Mouse (Mus musculus) embryo, embryonic 10 days (tissue): ENCODE measurements at regions not wholly inside any gene's neighbourhood (a gene's known extent, or its start where the extent isn't known, plus 50 kb on each side); places are given as distances from the start of the nearest gene placed in this dataset.
A peak's percentile ranks its signal among the peaks of the same experiment; 100 is the strongest.

Experiments used
- DNase-seq: peaks from one replicate; pipeline ENCODE4 v3.0.0-alpha.2; 2015; ENCODE audit warnings: low spot score

- peak; percentile 85 for DNase-seq
Observed at GRCm38 (mm10) chr8:26443041-26443440, 323.7 kb downstream of the Gm45692 start.

DNA sequence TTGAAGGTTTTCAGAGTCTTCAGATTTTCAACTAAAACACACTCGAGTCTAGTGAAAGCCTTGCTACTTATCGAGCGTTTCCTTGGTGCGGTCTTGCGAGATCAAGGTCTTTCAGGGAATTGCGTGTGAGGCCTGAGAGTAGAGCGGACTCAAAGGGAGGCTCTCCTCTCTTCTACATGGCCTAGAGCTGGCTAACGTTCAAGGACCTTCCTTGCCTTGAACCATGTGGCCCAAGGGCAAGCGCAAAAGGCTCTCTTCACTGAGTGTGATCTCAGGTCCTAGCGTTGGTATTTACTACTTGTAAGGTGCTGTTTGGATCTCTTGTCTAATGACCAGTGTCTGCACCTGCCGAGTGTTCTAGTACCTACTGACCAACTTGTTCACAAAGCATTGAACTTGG, 324.4 kb downstream of the Gm45692 start:
- no peak for DNase-seq

- no peak for DNase-seq
Observed at GRCm38 (mm10) chr8:26445991-26446390, 326.7 kb downstream of the Gm45692 start.

DNA sequence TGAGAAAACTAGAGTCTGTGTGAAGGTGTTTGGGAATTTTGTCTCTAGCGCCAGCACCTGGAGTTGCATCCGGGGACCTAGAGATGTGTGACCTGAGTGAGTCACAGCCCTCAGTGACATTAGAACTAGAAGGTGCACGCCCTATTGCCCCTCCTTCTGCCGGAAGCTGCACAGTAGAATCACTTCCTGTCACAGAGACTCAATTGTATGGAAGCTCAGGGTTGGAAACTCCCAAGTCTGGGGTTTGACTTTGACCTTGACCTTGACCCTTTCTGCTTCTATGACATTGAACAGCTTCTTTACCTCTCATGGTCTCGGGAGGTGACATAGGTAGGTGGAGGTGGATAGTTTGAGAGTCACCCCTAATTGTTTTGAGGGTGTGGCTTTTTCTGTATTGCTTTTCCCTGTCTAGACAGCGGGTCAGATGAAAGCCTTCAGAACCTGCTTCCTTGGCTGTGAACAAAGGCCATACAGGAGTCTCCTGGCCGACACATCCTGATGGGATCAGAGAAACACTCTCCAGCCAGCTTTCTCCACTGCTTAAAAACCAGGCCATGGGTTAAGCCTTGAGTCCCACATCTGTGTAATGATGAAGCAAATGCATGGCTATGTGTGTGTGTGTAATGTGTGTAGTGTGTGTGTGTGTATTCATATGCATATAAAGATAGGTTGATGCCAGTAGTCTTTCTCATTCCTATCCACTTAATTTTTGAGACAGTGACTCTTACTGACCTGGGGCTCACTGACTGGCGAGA, 328.7 kb downstream of the Gm45692 start:
- no peak for DNase-seq

- no peak for DNase-seq
Observed at GRCm38 (mm10) chr8:26449291-26449690, 330.0 kb downstream of the Gm45692 start.

DNA sequence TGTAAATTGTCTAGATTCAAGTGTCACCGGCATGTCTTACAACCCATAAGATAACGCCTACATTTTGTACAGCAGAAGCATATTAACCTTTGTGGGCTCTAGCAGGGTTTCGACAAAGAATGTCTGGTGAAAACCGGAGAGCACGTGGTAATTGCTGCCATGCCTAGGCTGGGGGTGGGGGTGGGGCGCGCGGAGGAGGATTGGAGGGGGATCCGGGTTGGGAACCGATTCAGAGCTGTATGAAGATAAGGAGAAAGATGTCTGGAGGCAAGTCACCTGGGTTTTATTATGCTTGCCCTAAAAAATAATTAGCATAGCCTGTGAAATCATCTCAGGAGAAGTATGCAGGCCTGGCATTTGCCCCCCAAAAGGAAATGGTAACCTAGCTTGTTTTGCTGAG, 331.2 kb downstream of the Gm45692 start:
- DNase-seq = no peak

GRCm38 (mm10) chr8:26452976-26453573, 333.7 kb downstream of the Gm45692 start:
- DNase-seq = no peak

- DNase-seq = no peak
Observed at GRCm38 (mm10) chr8:26465346-26465745, 346.0 kb downstream of the Gm45692 start.

DNA sequence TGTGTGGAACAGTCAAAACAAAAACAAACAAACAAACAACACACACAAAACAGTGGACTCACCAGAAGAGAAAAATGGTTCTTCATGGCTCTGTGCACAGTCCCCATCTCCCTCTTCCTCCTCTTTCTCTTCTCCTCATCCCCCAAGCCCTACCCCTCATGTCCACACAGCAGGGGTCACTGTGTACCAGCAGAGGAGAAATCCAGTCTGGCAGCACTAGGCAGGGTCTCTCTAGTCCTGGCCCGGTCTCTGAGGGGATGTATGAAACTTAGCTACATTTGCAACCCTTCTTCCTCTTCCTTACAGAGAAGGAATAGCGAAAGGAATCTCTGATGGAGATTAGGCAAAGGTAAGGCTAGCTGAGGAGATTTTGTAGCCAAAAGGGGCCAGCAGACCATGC, 349.1 kb downstream of the Gm45692 start:
- no peak for DNase-seq

GRCm38 (mm10) chr8:26469705-26470104, 350.4 kb downstream of the Gm45692 start:
- peak; percentile 33 for DNase-seq

DNA sequence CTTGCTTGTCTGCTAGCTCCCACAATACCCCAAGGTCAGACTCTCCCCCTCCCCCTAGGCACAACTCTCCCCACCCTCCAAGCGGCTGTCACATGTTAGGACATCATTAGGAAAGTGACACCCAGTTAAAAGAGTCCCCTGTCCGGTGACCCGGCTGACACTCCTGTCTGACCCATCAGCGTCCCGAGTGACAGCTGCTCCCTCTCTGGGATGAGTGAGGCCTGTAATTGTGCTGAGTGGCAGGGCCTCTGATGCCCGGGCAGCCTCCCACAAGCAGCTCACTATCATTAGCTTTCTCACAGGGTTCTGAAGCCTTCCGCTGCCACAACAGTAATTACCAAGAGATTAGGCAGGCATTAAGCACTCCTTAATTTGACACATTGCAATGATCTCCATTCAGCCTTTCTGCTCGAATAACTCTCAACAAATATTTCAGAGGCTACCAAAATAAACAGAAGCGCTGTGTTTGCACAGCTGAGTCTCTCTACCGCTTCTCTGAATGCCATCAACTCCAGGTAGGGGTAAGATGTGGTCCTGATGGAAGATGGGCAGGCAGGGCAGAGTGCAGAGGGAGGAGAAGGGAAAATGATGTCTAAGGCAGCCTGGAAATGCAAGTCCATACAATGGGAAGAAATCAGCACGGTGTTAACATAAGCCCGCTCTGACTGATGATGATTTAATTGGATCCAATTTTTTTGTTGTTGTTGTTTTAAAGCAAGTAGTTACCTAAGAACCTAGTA, 352.6 kb downstream of the Gm45692 start:
- peak; percentile 66 for DNase-seq

GRCm38 (mm10) chr8:26484749-26485148, 365.4 kb downstream of the Gm45692 start:
- DNase-seq = no peak

GRCm38 (mm10) chr8:26487866-26488265, 368.5 kb downstream of the Gm45692 start:
- no peak for DNase-seq

DNA sequence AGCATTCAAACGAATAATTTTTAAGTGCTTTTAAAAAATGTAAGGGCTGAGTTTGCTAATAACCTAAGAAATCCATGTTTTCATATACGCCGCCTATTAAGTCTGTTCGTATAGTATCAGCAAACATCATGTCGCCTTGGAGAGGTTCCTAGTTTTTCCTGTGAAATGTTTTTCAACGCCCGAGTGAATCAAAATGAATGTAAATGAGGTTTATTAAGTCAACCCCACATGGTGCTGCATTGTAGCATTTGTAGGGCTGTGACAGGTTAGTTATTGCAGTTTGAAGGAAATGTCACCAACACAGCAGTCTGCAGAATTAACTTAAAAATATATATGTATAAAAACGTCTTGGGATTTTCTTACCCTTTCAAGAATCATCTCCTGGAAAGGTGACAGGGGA, 369.3 kb downstream of the Gm45692 start:
- DNase-seq = no peak

- DNase-seq = no peak
Observed at GRCm38 (mm10) chr8:26501196-26501813, 382.0 kb downstream of the Gm45692 start.

DNA sequence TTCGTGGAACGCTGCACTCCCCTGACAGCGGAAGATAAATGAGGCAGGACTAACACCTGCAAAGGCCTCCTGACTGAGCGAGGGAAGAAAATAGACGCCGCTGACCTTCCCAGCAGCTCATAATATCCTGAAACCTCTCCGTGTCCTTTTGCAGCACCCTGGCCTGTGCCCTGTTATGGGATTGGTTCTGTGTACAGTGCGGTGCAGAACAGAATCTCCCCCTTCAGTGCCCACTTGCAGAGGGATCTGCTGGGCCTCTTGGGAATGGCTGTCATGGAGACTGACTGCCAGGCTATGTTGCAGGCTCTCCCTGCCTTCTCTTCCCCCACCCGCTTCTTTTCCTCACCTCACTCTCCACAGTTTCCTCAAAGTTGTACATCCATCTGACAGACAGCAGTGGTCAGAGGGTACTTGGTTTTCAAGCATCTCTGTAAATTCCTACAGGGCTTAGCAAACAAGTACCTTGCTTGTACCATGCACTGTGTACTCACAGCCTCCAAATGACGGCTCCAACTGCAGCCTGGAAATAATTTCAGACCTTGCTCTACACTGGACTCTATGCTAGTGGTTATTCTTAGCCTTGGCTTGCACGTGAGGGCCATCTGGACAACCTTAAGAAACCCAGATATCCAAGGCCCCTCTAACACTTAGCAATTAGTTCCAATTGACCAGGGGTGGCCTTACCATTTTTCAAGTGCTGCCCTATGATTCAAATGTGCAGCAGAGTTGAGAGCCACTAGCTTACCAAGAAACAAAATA, 382.7 kb downstream of the Gm45692 start:
- peak; percentile 34 for DNase-seq

DNA sequence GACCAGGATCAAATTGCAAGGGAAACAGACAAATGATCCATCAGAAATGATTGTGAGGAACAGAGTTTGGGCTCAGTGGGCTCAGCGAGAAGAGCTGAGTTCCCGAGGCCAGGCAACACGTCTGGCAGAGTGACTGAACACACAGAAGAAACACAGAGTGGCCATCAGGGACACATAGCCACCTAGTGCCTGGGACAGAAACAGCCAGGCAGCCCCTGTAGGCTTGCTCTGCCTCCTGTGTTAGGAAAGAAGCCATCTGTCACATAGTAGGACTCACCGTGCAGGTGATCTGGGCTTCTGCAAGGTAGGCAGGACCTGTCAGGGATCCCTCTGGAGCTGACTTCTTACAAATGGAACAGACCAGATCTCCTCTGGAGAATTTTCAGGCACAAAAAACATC, 383.4 kb downstream of the Gm45692 start:
- peak; percentile 30 for DNase-seq

GRCm38 (mm10) chr8:26503918-26504317, 384.6 kb downstream of the Gm45692 start:
- no peak for DNase-seq

DNA sequence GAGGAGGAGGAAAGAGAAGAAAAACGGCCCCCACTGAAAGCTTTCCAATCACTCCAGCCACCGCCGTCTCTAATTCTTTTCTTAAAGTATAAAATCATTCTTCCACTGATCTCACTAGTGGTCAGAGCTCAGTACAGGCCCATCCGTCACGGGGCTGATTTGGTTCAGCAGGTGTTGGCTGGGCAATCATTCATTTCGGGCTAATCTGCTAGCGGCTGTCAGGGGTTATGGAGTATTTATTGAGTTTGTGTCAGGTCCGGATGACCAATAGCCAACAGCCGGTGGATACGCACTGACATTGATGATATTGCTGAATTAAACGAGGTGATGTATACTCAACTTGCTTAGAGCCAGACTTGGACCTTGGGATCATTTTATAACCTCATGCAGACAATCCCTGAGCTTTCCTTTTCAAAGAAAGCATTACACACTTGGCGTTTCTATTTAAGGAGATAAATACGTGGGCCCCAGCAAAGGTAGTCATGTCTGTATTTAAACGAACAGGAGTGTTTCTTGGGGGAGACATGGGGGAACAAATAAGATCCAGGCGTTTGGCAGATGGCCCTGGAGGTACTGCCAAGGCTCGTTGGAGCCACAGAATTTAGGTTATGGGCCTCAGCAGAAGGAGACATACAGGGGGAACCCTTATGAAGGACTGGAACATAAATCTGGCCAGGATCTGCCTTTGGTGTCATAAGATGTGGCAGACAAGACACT, 385.1 kb downstream of the Gm45692 start:
- peak; percentile 48 for DNase-seq

DNA sequence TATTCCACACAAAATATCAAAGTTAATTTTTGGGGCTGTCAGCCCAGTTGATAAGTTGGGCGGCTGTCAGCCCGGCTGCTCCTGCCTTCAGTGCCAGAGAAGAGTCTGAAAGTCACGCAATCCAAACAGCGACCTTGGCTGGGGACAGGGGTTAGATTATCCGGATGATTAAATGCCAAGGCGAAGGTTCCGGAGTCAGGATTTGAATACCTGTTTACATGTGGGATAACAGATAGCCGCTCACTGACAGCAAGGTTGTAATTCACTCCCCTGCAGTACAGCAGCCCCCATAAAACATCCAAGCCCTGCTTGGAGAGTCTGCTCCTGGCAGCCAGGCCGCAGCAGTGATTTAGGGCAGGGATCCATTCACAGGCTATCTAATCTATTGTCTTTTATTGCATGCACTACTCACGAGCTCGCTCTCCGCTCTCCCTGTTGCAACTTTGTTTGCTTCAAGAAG, 388.3 kb downstream of the Gm45692 start:
- DNase-seq = peak; percentile 56

GRCm38 (mm10) chr8:26509254-26509653, 389.9 kb downstream of the Gm45692 start:
- DNase-seq = no peak
